Mouse (Mus musculus): ENCODE data around the gene Ermard. TPM values are rescaled to one million over a fixed set of nuclear protein-coding genes. Genes with fewer than 3 reads are reported as not detected.

Ermard gene
- polyA plus RNA-seq, 2 experiments: 59.9 to 93.8 TPM

DNA sequence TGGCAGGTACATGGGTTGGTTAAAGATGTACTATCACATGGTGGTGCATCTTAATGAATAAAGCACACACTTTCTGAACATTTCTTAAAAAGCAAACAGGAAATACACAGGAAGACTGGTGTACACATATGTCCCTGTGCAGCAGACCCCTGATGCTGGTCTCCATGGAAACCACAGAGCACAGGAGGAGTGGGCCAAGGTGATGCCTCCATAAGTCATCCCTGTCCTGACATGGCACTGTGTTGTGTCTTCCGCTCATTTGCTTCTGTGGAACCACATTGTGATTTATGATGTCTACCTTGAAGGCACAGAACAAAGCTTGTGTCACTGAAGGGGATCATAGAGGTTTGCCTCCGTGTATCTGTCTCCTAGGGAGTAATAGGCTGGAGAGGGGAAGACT is 31.2 kb downstream of the Ermard start:
- no peak overlapping the region for H3K4me2 ChIP-seq (replicated peaks; ENCODE audit: low read depth, low read length, severe bottlenecking)
- H3K9ac ChIP-seq (ENCODE audit: low read depth, low read length, severe bottlenecking): no peak overlapping the region
- no peaks in the 10 kb centered on the region for H3K9me3 ChIP-seq (ENCODE audit: control insufficient read depth, low read length)
- no peak for DNase-seq (ENCODE audit: low spot score)
- no peak for TF ChIP-seq POLR2A (IDR thresholded peaks at IDR 0.05; ENCODE audit: borderline replicate concordance, extremely low read depth, insufficient read depth, insufficient read length)
- H3K27ac ChIP-seq (replicated peaks; ENCODE audit: low read depth, low read length): no peak overlapping the region
- WGBS: 82% methylated on average over 2 of the region's 2 CpGs
- H3K4me3 ChIP-seq (replicated peaks; ENCODE audit: low read length): no peak overlapping the region
- ATAC-seq (ENCODE audit: low FRiP score, low read depth): no peak
- H3K27me3 ChIP-seq (ENCODE audit: control insufficient read depth, insufficient read depth, low read length): no peaks in the 10 kb centered on the region
- no peaks in the 10 kb centered on the region for H3K36me3 ChIP-seq (ENCODE audit: control insufficient read depth, insufficient read depth, low read length)
- H3K4me1 ChIP-seq (ENCODE audit: control insufficient read depth, insufficient read depth, low read length): no peaks in the 10 kb centered on the region

DNA sequence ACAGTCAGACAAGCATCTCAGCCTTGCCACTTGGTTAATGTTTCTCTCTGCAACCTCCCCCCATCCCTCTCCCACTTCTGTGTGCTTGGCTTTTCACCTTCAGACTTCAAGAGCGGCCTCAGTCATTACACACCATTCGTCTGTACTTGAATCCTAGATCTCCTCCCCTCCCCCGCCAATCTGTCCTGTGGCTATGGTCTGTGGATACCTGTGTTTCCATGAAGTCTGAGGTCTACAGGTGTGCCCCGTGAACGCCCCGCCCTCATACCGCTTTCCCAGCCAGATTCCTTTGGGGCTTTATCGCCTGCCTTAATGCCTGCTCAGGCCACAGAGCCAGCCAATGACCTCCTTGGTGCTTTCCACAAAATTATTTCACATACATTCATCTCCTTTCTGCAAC is 34.0 kb downstream of the Ermard start:
- H3K4me2 ChIP-seq (replicated peaks; ENCODE audit: low read depth, low read length, severe bottlenecking): no peak overlapping the region
- no peak overlapping the region for H3K27ac ChIP-seq (replicated peaks; ENCODE audit: low read depth, low read length)
- no peaks in the 10 kb centered on the region for H3K9me3 ChIP-seq (ENCODE audit: control insufficient read depth, low read length)
- TF ChIP-seq POLR2A (IDR thresholded peaks at IDR 0.05; ENCODE audit: borderline replicate concordance, extremely low read depth, insufficient read depth, insufficient read length): no peak
- ATAC-seq (ENCODE audit: low FRiP score, low read depth) (no peak), DNase-seq (ENCODE audit: low spot score) (no peak)
- WGBS: 76% methylated on average over 8 of the region's 8 CpGs
- H3K4me3 ChIP-seq (replicated peaks; ENCODE audit: low read length): no peak overlapping the region
- H3K36me3 ChIP-seq (ENCODE audit: control insufficient read depth, insufficient read depth, low read length): no peaks in the 10 kb centered on the region
- H3K9ac ChIP-seq (ENCODE audit: low read depth, low read length, severe bottlenecking): no peak overlapping the region
- H3K27me3 ChIP-seq (ENCODE audit: control insufficient read depth, insufficient read depth, low read length): no peaks in the 10 kb centered on the region
- H3K4me1 ChIP-seq (ENCODE audit: control insufficient read depth, insufficient read depth, low read length): no peaks in the 10 kb centered on the region

- Histone ChIP-seq H3K4me2 (replicated peaks; ENCODE audit: low read depth, low read length, severe bottlenecking) (no peak overlapping the region), H3K9ac (ENCODE audit: low read depth, low read length, severe bottlenecking) (no peak overlapping the region), H3K9me3 (ENCODE audit: control insufficient read depth, low read length) (no peaks in the 10 kb centered on the region), H3K27ac (replicated peaks; ENCODE audit: low read depth, low read length) (no peak overlapping the region), H3K36me3 (ENCODE audit: control insufficient read depth, insufficient read depth, low read length) (no peaks in the 10 kb centered on the region), H3K4me1 (ENCODE audit: control insufficient read depth, insufficient read depth, low read length) (no peaks in the 10 kb centered on the region), H3K27me3 (ENCODE audit: control insufficient read depth, insufficient read depth, low read length) (no peaks in the 10 kb centered on the region), H3K4me3 (replicated peaks; ENCODE audit: low read length) (no peak overlapping the region)
- ATAC-seq (ENCODE audit: low FRiP score, low read depth) (no peak), DNase-seq (ENCODE audit: low spot score) (no peak)
- WGBS: 43% methylated on average over 2 of the region's 2 CpGs
- TF ChIP-seq POLR2A (IDR thresholded peaks at IDR 0.05; ENCODE audit: borderline replicate concordance, extremely low read depth, insufficient read depth, insufficient read length): no peak
These were observed 36.5 kb downstream of the Ermard start for GRCm38 (mm10) chr17:15077536-15077935.

- WGBS: 59% methylated on average over 13 of the region's 13 CpGs
- ATAC-seq (ENCODE audit: low FRiP score, low read depth): no peak
- Histone ChIP-seq H3K4me2 (replicated peaks; ENCODE audit: low read depth, low read length, severe bottlenecking) (no peak overlapping the region), H3K9me3 (ENCODE audit: control insufficient read depth, low read length) (no peaks in the 10 kb centered on the region), H3K4me1 (ENCODE audit: control insufficient read depth, insufficient read depth, low read length) (peaks cover 10% of the 10 kb centered on the region; the same call in 1 of the 2 replicates), H3K9ac (ENCODE audit: low read depth, low read length, severe bottlenecking) (no peak overlapping the region), H3K27ac (replicated peaks; ENCODE audit: low read depth, low read length) (no peak overlapping the region), H3K4me3 (replicated peaks; ENCODE audit: low read length) (no peak overlapping the region), H3K27me3 (ENCODE audit: control insufficient read depth, insufficient read depth, low read length) (no peaks in the 10 kb centered on the region), H3K36me3 (ENCODE audit: control insufficient read depth, insufficient read depth, low read length) (no peaks in the 10 kb centered on the region)
- DNase-seq (ENCODE audit: low spot score): no peak
- no peak for TF ChIP-seq POLR2A (IDR thresholded peaks at IDR 0.05; ENCODE audit: borderline replicate concordance, extremely low read depth, insufficient read depth, insufficient read length)
These were observed 43.3 kb downstream of the Ermard start for GRCm38 (mm10) chr17:15084226-15084848.

GRCm38 (mm10) chr17:15085006-15085405 is 44.0 kb downstream of the Ermard start:
- no peak overlapping the region for H3K4me2 ChIP-seq (replicated peaks; ENCODE audit: low read depth, low read length, severe bottlenecking)
- TF ChIP-seq POLR2A (IDR thresholded peaks at IDR 0.05; ENCODE audit: borderline replicate concordance, extremely low read depth, insufficient read depth, insufficient read length): no peak
- no peaks in the 10 kb centered on the region for H3K27me3 ChIP-seq (ENCODE audit: control insufficient read depth, insufficient read depth, low read length)
- H3K9me3 ChIP-seq (ENCODE audit: control insufficient read depth, low read length): no peaks in the 10 kb centered on the region
- H3K9ac ChIP-seq (ENCODE audit: low read depth, low read length, severe bottlenecking): no peak overlapping the region
- ATAC-seq (ENCODE audit: low FRiP score, low read depth): no peak
- 76% methylated on average over 2 of the region's 2 CpGs for WGBS
- no peak overlapping the region for H3K27ac ChIP-seq (replicated peaks; ENCODE audit: low read depth, low read length)
- peaks cover 10% of the 10 kb centered on the region; the same call in 1 of the 2 replicates for H3K4me1 ChIP-seq (ENCODE audit: control insufficient read depth, insufficient read depth, low read length)
- DNase-seq (ENCODE audit: low spot score): no peak
- H3K4me3 ChIP-seq (replicated peaks; ENCODE audit: low read length): no peak overlapping the region
- H3K36me3 ChIP-seq (ENCODE audit: control insufficient read depth, insufficient read depth, low read length): no peaks in the 10 kb centered on the region

All from limb, embryonic 14.5 days (tissue).